Mouse (Mus musculus) thymus, postnatal 36 days (tissue): ENCODE data around the gene Txndc5.
A peak's percentile ranks its signal among the peaks of the same experiment; 100 is the strongest.

Experiments used
- DNase-seq, 2 experiments: peaks; one replicate each; pipeline ENCODE4 v3.0.0; 2022; ENCODE audit warnings: mixed read lengths in 2 of 2

The Txndc5 gene

GRCm38 (mm10) chr13:38528687-38529294 is at the start of gene Txndc5:
TSS of gene Txndc5 (minus strand) at chr13:38528824.
- DNase-seq = no peak

GRCm38 (mm10) chr13:38574668-38575067 is 46.0 kb upstream of the Txndc5 start:
- no peak for DNase-seq

GRCm38 (mm10) chr13:38573281-38573680 is 44.7 kb upstream of the Txndc5 start:
- DNase-seq = no peak

GRCm38 (mm10) chr13:38565245-38565644 is 36.6 kb upstream of the Txndc5 start:
- no peak for DNase-seq

DNA sequence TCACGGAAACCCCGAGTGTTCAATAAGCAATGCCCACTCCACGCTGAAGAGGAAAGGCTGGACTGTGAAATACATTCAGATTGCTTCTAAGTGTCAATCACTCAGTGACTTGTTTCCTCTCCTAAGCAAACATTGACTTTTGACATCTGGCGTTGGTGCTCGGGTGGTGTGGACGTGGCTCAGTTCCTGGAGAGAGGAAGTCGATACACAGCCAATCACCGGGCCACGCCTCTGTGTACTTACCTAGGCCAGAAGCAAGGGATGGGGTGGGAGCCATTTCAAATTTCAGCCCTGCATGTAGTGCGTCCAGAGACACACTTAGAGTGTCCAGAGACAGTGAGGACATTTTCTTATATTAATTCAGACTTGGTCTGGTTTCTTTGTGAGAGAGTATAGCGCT is 26.0 kb upstream of the Txndc5 start:
- DNase-seq = no peak

GRCm38 (mm10) chr13:38554210-38554609 is 25.6 kb upstream of the Txndc5 start:
- DNase-seq = no peak

- no peak for DNase-seq
These were observed 20.1 kb upstream of the Txndc5 start for GRCm38 (mm10) chr13:38548681-38549080.

- DNase-seq = no peak
These were observed 19.1 kb upstream of the Txndc5 start for GRCm38 (mm10) chr13:38547717-38548116.

DNA sequence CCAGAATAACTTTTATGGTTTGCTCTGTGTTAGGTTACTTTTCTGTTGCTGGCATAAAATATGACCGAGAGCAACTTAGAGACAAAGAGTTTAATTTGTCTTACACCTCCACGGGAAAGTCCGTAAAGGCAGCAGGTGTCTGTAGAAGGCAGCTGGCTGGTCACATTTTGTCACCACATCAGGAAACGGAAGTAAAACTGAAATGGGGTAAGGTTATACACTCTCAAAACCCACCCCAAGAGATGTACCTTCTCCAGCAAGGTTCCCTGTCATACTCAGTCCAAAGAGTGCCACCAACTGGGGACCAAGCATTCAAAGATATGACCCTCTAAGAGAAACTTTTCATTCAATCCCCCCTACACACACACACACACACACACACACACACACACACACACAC is 18.1 kb upstream of the Txndc5 start:
- DNase-seq = no peak

DNA sequence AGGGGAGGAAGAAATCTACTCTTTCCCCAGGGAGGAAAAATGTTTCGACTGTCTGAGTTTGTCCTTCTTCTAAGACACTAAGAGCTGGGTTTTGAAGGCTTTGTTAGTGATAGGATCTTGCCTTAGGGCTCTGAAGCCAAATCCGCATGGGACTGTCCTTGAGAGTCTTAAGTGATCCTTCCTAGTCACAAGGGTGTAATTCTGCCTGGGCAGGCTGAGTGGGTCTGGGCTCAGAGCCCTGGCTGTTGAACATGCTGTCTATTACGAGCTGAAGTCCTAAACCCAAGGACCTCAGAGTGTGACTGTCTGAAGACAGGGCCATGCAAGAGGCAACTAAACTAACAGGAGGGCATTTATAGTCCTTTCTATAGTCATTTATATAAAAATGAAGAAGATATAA is 16.8 kb upstream of the Txndc5 start:
- no peak for DNase-seq

DNA sequence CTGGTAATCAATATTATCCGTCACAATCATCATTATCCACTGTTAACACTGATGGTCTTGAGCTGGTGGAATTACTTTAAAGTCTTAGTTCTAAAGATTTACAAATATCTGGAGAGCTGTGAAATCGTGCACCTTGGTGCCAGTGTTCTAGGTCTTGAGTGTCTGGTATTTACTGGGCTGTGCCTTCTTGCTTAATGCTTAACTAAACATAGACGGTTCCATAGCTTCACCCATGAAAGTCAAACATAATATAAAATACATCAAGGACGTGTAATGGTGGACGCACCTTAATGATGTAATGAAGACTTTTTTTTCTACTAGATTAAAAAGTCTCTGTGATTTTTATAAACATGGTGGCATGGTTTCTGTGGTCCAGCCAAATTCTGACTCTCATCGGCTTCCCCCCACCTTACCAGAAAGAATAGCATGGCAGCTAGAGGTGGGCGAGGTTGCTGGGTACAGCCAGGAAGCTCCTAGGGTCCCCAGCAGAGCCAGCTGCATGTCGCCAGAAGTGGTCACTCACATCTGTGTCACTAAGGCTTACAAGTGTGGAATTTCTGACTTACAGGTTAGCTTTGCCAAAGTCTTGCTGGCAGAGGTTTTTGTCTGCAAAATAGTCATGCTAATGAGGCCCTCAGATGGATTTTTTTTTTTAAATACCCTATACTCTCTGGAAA is 16.3 kb upstream of the Txndc5 start:
- no peak for DNase-seq

- no peak for DNase-seq
These were observed 15.0 kb upstream of the Txndc5 start for GRCm38 (mm10) chr13:38543455-38544125.

- DNase-seq = no peak
These were observed 10.7 kb upstream of the Txndc5 start for GRCm38 (mm10) chr13:38539192-38539900.

GRCm38 (mm10) chr13:38537521-38537920 is 8.9 kb upstream of the Txndc5 start:
- DNase-seq = no peak

DNA sequence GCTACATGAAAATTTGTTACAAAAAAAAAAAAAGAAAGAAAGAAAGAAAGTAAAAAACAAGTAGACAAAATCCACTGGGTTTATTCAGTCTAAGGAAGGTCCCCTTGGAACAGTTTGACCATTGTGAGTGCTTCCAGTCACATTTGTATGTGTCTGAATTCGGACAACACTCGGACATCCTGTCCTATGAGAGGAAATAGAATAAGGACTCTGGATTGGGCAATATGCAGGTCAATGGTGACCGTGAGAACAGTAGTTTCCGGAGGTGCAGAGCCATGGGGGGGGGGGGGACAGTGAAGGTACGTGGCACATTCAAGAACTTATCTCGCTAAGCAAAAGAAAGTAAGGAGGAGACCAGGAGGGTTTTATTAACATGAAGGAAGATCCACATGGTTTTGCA is 6.1 kb upstream of the Txndc5 start:
- DNase-seq = no peak

- no peak for DNase-seq
These were observed 5.4 kb upstream of the Txndc5 start for GRCm38 (mm10) chr13:38534016-38534415.

GRCm38 (mm10) chr13:38533461-38533860 is 4.8 kb upstream of the Txndc5 start:
- DNase-seq = no peak

DNA sequence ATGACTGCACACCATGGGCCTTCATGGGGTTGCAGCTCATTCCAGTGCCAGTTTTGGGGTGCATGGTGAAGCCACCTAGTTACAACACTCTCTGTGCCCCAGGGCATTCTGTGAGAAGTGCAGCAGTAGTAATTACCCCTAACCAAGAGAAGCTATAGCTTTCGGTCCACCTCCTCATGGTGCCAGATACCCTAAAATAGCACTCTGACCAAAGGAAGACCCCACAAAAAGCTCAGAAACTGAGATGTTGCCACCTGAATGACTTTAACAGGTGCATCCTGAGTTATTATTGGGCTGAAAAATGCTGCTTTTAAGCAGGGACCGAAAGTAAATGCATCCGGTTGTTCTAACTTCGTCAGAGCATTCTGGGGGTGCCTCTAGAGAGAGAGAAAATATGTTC is 2.9 kb upstream of the Txndc5 start:
- DNase-seq = no peak

- no peak for DNase-seq
These were observed 952 bp upstream of the Txndc5 start for GRCm38 (mm10) chr13:38529576-38529975.

DNA sequence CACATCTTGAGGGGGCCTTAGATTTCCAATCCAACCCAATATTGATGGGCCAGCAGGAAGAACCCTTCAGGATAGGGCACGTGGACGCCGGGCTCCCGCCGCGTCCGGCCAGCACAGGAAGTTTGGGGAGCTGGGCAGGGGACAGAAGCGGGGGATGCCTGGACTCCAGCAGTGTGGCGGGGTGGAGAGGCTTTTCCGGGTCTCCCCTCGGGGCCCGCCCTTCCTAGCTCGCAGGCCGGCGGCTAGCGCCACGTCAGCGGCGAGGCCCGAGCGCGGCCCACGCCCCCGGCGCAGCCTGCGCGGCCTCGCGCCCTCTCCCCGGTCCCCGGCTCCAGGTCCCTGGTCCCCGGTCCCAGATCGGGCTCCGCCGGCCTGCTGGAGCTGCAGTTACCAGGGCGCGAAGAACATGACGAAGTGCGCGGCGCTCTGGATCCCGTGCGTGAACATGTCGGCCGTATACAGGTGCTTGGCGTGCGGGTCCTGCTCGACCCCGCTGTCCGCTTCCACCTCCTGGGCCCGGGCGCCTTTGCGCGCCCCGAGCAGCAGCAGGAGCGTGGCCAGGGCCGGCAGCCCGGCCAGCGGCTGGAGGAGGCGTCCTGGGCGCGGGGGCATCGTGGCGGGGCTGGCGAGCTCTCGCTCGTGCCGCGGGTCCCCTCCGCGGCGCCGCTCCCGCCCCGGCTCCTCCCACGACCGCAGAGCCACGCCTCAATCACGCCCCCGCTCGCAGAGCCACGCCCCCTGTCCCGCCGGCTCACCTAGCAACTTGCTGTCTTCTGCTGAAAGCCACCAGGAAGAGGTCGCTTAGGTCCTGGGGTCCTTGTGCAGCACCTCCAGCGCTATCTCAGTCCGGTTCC is 600 bp downstream of the Txndc5 start:
- DNase-seq = peak; percentile 94 to 97

GRCm38 (mm10) chr13:38527041-38527796 is 1.4 kb downstream of the Txndc5 start:
- no peak for DNase-seq

DNA sequence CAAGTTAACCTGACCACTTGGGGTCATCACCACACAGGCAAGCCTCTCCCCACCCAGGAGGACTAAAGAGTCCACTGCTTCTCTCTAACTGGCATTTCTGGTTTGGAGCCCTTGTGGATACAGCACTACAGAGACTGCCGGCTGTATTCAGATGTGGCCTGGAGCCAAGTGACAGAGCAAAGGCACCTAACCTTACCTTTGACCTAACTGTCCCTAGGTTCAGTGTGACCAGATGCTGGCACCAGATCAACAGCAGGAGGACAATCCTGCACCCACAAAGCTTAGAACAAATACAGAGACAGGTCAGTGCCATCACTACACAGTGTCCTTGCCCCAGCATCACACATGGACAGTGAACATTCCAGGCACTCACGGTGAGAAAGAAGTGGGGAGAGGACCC is 2.5 kb downstream of the Txndc5 start:
- no peak for DNase-seq
